Mouse (Mus musculus) embryonic stem cell, embryonic (primary cell): ENCODE measurements at regions not wholly inside any gene's neighbourhood (a gene's known extent, or its start where the extent isn't known, plus 50 kb on each side); places are given as distances from the start of the nearest gene placed in this dataset.

Source experiments
- CTCF ChIA-PET, 4 experiments: fragments of 300-600 bp in 2 of 4; fragments of 350-600 bp in 2 of 4; sonication (Branson Sonifier 250); formaldehyde crosslinking; loops; one replicate each; lab custom pipeline; 2022; ENCODE audit warnings: inconsistent platforms in 2 of 4; lab: Charles Lee
- POLR2A ChIA-PET, 4 experiments: fragments of 300-600 bp in 2 of 4; fragments of 350-600 bp in 2 of 4; sonication (Branson Sonifier 250); formaldehyde crosslinking; loops; one replicate each; lab custom pipeline; 2022; ENCODE audit warnings: antibody characterized with exemption in 4 of 4, inconsistent platforms in 1 of 4; lab: Charles Lee

- ChIA-PET POLR2A (interaction anchor here in 2 of 4 experiments (0.6 to 3.4 kb wide), 6 partner anchors 9 to 740 kb away, joined by 3 to 20 read pairs (median 3); partner anchors contain the start of gene Zfp36l1 (in 1 of the 2)), CTCF (interaction anchor here in 2 of 4 experiments (0.5 to 0.6 kb wide), 2 partner anchors 25 to 738 kb away, joined by 3 to 4 read pairs; no protein-coding TSS in a partner anchor)
Measured at GRCm38 (mm10) chr12:79984985-79985747, 127.6 kb downstream of the Zfp36l1 start.

- ChIA-PET POLR2A (interaction anchor here in 1 of 4 experiments (0.9 to 1.5 kb wide), 3 partner anchors 13 to 25 kb away, joined by 3 to 6 read pairs (median 5); no protein-coding TSS in a partner anchor), CTCF (interaction anchor here in 1 of 4 experiments (0.5 kb wide), 1 partner anchor 724 kb away, joined by 6 read pairs; no protein-coding TSS in a partner anchor)
Measured at GRCm38 (mm10) chr12:79984025-79984790, 128.6 kb downstream of the Zfp36l1 start.

DNA sequence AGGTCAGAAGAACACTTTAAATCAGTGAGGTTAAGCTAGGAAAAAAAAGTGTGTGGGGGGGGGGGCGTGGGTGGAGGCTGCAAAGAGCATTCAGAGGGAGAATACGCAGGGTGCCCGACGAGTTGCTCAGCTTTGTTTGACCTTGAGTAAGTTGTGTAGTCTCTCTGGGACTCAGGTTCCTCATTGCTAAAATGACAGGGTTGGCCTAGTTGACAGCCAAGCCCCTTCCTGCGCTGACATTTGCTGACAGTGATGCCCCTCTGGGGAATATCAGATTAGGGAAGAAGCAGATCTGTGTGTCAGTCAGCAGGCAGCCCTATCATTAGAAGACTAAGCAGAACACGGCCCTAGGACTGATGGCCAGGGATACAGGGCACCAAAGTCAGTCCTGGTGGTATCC, 129.6 kb downstream of the Zfp36l1 start:
- ChIA-PET CTCF (interaction anchor here in 2 of 4 experiments (0.5 to 0.6 kb wide), 3 partner anchors 14 to 723 kb away, joined by 3 to 6 read pairs (median 4); no protein-coding TSS in a partner anchor), POLR2A (interaction anchor here in 1 of 4 experiments (0.9 to 1.5 kb wide), 4 partner anchors 10 to 26 kb away, joined by 3 to 6 read pairs (median 4); no protein-coding TSS in a partner anchor)

DNA sequence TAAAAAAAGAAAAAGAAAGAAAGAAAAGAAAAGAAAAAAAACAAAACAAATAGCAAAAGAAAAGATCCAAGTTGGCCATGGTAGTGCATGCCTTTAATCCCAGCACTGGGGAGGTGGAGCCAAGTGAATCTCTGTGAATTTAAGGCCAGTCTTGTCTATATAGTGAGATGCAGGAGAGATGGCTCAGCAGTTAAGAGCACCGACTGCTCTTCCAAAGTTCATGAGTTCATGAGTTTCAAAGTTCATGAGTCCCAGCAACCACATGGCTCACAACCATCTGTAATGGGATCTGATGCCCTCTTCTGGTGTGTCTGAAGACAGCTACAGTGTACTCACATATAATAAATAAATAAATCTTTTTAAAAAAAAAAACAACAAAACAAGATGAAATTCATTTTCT, 130.3 kb downstream of the Zfp36l1 start:
- CTCF ChIA-PET: interaction anchor here in 1 of 4 experiments (0.6 kb wide), 2 partner anchors 13 to 530 kb away, joined by 3 to 4 read pairs; no protein-coding TSS in a partner anchor
- POLR2A ChIA-PET: interaction anchor here in 1 of 4 experiments (0.6 kb wide), 1 partner anchor 131 kb away, joined by 3 read pairs; the partner anchor contains the start of gene Zfp36l1

GRCm38 (mm10) chr12:79980711-79981110, 132.1 kb downstream of the Zfp36l1 start:
- CTCF ChIA-PET: no interaction called here
- POLR2A ChIA-PET: no interaction called here

- POLR2A ChIA-PET: interaction anchor here in 1 of 4 experiments (3.9 kb wide), 1 partner anchor 10 kb away, joined by 20 read pairs; no protein-coding TSS in a partner anchor
- CTCF ChIA-PET: interaction anchor here in 1 of 4 experiments (1.0 kb wide), 1 partner anchor 365 kb away, joined by 3 read pairs; no protein-coding TSS in a partner anchor
Measured at GRCm38 (mm10) chr12:79977136-79977535, 135.7 kb downstream of the Zfp36l1 start.

DNA sequence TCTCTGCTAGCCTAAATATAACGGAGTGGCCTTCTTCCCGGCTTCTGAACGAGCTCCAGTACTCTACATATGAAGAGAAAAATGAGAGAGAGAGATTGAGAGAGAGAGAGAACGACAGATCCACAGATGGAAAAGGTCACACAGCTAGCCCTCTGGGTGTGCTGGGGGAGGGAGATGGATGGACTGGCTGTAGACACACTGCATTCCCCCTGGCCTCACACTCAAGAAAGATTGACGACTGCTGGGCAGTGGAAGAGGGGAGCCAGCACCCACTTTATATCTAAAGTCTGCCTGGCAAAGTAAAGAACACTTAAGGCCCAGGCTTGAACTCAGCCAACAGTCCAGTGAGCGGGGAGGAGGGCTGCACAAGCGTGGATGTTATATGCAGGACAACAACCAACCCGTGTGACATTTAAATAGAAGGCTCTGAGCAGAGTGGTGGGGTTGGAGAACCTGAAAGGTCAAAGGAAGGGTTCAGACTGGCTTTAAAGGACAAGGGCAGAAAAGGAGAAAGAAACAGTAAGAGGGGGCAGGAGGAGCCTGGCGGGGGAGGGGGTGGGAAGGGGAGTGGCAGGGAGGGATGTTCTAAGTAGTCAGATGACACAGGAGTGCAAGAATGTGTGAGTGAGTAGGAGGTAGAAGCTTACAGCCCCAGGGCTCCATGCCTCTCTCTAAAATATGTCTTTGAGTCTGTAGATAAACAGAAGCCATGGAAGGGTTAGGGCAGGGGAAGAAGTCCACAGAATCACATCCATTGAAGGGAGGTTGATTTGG, 137.2 kb downstream of the Zfp36l1 start:
- CTCF ChIA-PET: interaction anchor here in 2 of 4 experiments (0.6 to 0.8 kb wide), 2 partner anchors 124 to 851 kb away, joined by 3 read pairs; no protein-coding TSS in a partner anchor

DNA sequence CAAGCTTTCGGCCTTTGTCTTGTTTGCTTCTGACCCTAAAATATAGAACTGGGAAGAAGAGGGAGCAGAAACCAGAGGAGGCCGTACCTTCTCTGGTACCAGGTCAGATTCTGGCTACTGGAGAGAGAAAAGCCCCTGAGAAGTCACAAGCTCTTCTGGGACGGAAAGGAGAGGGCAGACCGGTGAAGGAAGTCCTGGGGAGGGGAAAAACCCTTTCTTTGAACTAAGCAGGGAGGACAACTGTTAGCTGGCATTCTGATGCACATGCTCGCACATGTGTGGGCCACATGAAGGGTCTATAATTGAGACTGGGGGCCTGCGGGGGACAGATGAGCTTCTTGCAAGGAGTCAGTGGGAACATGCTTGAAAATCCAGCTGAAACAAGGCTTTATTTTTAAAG, 137.8 kb downstream of the Zfp36l1 start:
- POLR2A ChIA-PET: interaction anchor here (0.6 to 3.9 kb wide), 16 partner anchors 8 to 152 kb away, joined by 3 to 23 read pairs (median 4); partner anchors contain the start of gene Zfp36l1 (in 3 of the 4)
- CTCF ChIA-PET: interaction anchor here in 1 of 4 experiments (0.6 kb wide), 1 partner anchor 851 kb away, joined by 3 read pairs; no protein-coding TSS in a partner anchor

More for the DNA sequence above, 137.2 kb downstream of the Zfp36l1 start:
- POLR2A ChIA-PET: interaction anchor here (0.7 to 3.9 kb wide), 14 partner anchors 9 to 152 kb away, joined by 3 to 23 read pairs (median 4); partner anchors contain the start of gene Zfp36l1 (in 2 of the 4)

DNA sequence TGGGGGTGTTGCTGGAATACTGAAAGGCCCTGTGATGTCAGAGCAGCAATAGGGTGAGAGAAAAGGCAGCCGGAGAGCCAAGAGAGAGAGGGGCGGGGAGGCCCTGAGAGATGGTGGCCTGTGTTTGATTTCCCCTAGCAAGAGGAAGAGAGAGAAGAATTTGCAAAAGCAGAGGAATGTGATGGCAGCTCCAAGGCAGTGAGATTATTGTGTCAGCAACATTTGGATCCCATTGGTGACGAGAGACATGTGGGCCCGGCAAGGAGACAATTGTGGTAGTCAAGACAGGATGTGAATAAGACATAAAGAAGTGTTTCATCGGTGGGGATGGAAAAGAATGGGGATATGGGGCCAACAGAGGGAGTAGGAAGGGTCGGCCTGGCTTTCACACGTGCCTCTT, 138.3 kb downstream of the Zfp36l1 start:
- ChIA-PET POLR2A (interaction anchor here (0.6 to 3.9 kb wide), 16 partner anchors 8 to 422 kb away, joined by 3 to 23 read pairs (median 4); partner anchors contain the start of gene Zfp36l1 (in 3 of the 4)), CTCF (no interaction called here)

DNA sequence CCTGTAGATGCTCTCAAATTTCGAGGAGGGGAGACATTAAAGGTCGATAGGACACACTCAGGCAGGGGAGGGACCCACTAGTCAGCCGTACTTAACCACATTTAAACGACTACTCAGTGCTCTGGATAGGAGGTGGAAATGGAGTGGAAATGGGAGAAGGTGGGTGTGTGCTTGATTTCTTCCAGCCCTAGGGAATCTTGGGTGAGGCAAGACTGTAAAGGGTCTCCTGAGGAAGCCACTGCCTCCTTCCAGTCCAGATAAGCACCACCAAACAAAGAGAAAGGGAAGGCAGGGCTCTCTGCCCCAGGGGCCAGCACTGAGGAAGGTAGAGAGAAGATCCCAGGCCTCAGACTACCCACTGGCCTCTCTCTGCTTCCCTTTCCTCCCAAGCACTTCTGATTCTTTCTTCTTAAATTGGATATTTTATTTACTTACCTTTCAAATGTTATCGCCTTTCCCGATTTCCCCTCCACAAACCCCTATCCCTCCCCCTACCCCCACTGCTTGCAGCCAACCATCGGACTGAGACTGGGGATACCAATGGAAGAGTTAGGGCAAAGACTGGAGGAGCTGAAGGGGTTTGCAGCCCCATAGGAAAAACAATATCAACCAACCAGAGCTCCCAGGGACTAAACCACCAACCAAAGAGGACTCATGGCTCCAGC, 139.1 kb downstream of the Zfp36l1 start:
- CTCF ChIA-PET: interaction anchor here in 1 of 4 experiments (0.6 kb wide), 2 partner anchors 38 to 1074 kb away, joined by 3 read pairs; no protein-coding TSS in a partner anchor
- POLR2A ChIA-PET: interaction anchor here (0.5 to 3.9 kb wide), 9 partner anchors 7 to 975 kb away, joined by 3 to 23 read pairs (median 7); partner anchors contain the start of gene Zfp36l1 (in 2 of the 4)

GRCm38 (mm10) chr12:79970981-79971390, 141.8 kb downstream of the Zfp36l1 start:
- ChIA-PET POLR2A (interaction anchor here in 3 of 4 experiments (0.6 to 2.6 kb wide), 10 partner anchors 10 to 897 kb away, joined by 3 to 12 read pairs (median 4); partner anchors contain the start of gene Zfp36l1 (in 3 of the 3)), CTCF (interaction anchor here in 1 of 4 experiments (0.6 kb wide), 1 partner anchor 163 kb away, joined by 7 read pairs; no protein-coding TSS in a partner anchor)

DNA sequence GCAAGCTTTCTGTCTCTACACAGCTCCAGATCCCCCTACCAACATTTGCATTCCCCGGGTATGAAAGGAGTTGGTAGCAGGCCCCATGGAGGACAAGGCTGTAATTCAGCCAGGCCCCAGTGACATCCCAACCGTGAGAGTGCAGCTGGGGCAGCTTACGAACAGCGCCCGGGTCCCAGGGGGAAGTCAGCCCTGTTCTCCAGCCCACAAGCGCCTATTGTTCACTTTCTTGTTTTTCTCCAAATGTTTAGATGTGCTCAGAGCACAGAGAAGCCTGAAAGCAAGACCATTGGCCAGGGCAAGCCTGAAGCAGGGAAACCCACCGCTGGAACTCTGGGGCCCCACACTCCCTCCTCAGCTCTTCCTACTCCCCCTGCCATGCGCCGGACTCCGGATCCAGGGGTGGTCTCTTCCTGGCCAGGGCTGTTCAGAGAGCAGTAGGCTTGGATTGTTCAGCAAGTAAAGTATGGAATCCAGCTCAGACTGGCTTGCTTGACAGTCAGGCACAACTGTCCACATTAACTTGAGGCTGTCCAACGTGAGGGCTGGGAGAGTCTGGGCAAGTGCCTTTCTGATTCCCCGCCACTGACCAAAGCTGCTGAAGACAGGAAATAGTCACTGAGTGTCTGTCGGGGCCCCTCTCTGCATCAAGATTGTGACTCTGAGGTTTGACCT, 142.4 kb downstream of the Zfp36l1 start:
- ChIA-PET CTCF (interaction anchor here in 2 of 4 experiments (0.6 to 1.0 kb wide), 3 partner anchors 118 to 611 kb away, joined by 3 to 7 read pairs (median 3); no protein-coding TSS in a partner anchor), POLR2A (interaction anchor here in 3 of 4 experiments (0.6 to 2.6 kb wide), 15 partner anchors 9 to 897 kb away, joined by 3 to 12 read pairs (median 4); partner anchors contain the start of gene Zfp36l1 (in 3 of the 3))

DNA sequence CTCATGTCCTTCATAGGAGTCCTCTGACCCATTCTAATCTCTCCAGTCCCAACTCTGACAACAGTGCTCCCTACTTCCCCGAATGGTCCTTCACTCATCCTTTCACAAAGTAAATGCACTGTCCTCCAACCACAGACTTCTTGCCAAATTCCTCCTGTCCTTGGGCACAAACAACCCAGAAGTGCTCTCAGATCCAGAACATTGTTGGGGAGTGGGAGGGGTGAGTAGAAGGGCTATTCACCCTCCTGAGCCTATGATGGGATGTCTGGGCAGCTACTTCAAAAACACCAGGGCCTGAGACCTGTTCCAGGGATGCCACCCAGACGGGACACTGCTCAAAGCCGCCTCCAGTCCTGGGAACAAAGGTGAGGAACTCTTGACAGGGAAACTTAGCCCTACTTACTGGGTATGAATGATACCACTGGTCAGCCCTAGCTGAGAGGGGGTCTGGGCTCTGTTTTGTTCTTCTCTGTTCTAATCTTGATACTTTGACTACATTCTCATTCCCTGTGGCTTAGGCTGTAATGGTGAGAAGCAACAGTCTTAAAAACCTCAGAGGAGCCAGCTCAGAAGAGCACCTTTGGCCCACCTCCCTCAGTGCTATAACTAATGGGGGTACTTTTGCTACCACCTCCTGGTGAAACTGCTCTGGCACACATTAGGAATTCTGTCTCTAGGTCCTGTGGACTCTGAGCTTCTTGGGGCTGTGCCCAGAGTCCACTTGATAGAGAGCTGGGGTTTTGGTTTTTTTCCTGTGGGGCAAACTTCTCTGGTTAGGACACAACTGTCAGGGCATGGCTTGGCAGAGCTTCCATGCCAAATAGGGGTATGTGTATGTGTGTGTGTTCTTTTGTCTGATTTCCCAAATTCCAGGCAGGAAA, 143.2 kb downstream of the Zfp36l1 start:
- POLR2A ChIA-PET: interaction anchor here in 3 of 4 experiments (0.5 to 2.6 kb wide), 14 partner anchors 9 to 486 kb away, joined by 3 to 12 read pairs (median 4); partner anchors contain the start of gene Zfp36l1 (in 3 of the 3)
- CTCF ChIA-PET: interaction anchor here in 2 of 4 experiments (0.5 to 1.0 kb wide), 3 partner anchors 13 to 611 kb away, joined by 3 to 4 read pairs (median 3); no protein-coding TSS in a partner anchor

DNA sequence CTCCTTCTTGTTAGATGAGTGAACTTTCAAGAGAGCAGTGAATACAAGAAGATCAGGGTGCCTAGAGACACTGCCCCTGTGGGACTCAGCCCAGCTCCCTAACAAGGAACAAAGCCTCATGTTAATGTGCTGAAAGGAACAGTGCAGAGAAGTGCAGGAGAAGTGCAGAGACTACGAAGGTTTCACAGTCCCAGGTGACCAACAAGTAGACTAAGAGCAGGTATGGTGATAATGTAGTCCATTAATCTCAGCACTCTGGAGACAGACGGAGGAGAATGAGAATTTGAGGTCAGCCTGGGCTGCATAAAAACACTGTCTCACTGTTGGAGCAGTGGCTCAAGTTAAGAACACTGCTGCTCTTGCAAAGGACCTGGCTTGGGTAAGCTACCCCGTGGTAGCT, 144.1 kb downstream of the Zfp36l1 start:
- POLR2A ChIA-PET: no interaction called here
- CTCF ChIA-PET: no interaction called here
